Mouse (Mus musculus): Measurements from ENCODE around the gene Olfr539. TPM values are rescaled to one million over a fixed set of nuclear protein-coding genes. Genes with fewer than 3 reads are reported as not detected.

Olfr539 gene
- total and polyA plus RNA-seq, 3 experiments: not detected

Other genes with a start within 250 kb of the Olfr539 start
Only the 20 nearest of the 22 such genes appear.
- gene Olfr533, start 196.6 kb upstream of the Olfr539 start, total RNA-seq (2012; rRNA removed): not detected in 2 replicates
- gene Olfr533, start 196.6 kb upstream of the Olfr539 start, total RNA-seq (2014; rRNA removed): not detected in 2 replicates
- not detected in 2 replicates for gene Olfr533, start 196.6 kb upstream of the Olfr539 start, polyA plus RNA-seq (2012; ENCODE audit: insufficient read length, low read depth)
- gene Olfr535, start 175.7 kb upstream of the Olfr539 start, total RNA-seq (2012; rRNA removed): not detected in 2 replicates
- gene Olfr535, start 175.7 kb upstream of the Olfr539 start, total RNA-seq (2014; rRNA removed): not detected in 2 replicates
- not detected in 2 replicates for gene Olfr535, start 175.7 kb upstream of the Olfr539 start, polyA plus RNA-seq (2012; ENCODE audit: insufficient read length, low read depth)
- gene Olfr536, start 152.5 kb upstream of the Olfr539 start, total RNA-seq (2012; rRNA removed): not detected in 2 replicates
- not detected in 2 replicates for gene Olfr536, start 152.5 kb upstream of the Olfr539 start, total RNA-seq (2014; rRNA removed)
- gene Olfr536, start 152.5 kb upstream of the Olfr539 start, polyA plus RNA-seq (2012; ENCODE audit: insufficient read length, low read depth): not detected in 2 replicates
- gene Olfr538, start 92.0 kb upstream of the Olfr539 start, total RNA-seq (2012; rRNA removed): not detected in 2 replicates
- gene Olfr538, start 92.0 kb upstream of the Olfr539 start, total RNA-seq (2014; rRNA removed): not detected in 2 replicates
- not detected in 2 replicates for gene Olfr538, start 92.0 kb upstream of the Olfr539 start, polyA plus RNA-seq (2012; ENCODE audit: insufficient read length, low read depth)
- gene Olfr46, start 58.7 kb upstream of the Olfr539 start, total RNA-seq (2012; rRNA removed): not detected in 2 replicates
- not detected in 2 replicates for gene Olfr46, start 58.7 kb upstream of the Olfr539 start, total RNA-seq (2014; rRNA removed)
- not detected in 2 replicates for gene Olfr46, start 58.7 kb upstream of the Olfr539 start, polyA plus RNA-seq (2012; ENCODE audit: insufficient read length, low read depth)
- gene Olfr61, start 31.0 kb upstream of the Olfr539 start, total RNA-seq (2012; rRNA removed): not detected in 2 replicates
- not detected in 2 replicates for gene Olfr61, start 31.0 kb upstream of the Olfr539 start, total RNA-seq (2014; rRNA removed)
- not detected in 2 replicates for gene Olfr61, start 31.0 kb upstream of the Olfr539 start, polyA plus RNA-seq (2012; ENCODE audit: insufficient read length, low read depth)
- gene Olfr53, start 13.5 kb upstream of the Olfr539 start, total RNA-seq (2012; rRNA removed): not detected in 2 replicates
- not detected in 2 replicates for gene Olfr53, start 13.5 kb upstream of the Olfr539 start, total RNA-seq (2014; rRNA removed)
- not detected in 2 replicates for gene Olfr53, start 13.5 kb upstream of the Olfr539 start, polyA plus RNA-seq (2012; ENCODE audit: insufficient read length, low read depth)
- not detected in 2 replicates for gene Olfr45, start 22.0 kb downstream of the Olfr539 start, total RNA-seq (2012; rRNA removed)
- gene Olfr45, start 22.0 kb downstream of the Olfr539 start, total RNA-seq (2014; rRNA removed): not detected in 2 replicates
- not detected in 2 replicates for gene Olfr45, start 22.0 kb downstream of the Olfr539 start, polyA plus RNA-seq (2012; ENCODE audit: insufficient read length, low read depth)
- gene Olfr541, start 37.3 kb downstream of the Olfr539 start, total RNA-seq (2012; rRNA removed): not detected in 2 replicates
- not detected in 2 replicates for gene Olfr541, start 37.3 kb downstream of the Olfr539 start, total RNA-seq (2014; rRNA removed)
- not detected in 2 replicates for gene Olfr541, start 37.3 kb downstream of the Olfr539 start, polyA plus RNA-seq (2012; ENCODE audit: insufficient read length, low read depth)
- gene Cyp2e1, start 103.8 kb downstream of the Olfr539 start, total RNA-seq (2012; rRNA removed): not detected in 2 replicates
- gene Cyp2e1, start 103.8 kb downstream of the Olfr539 start, total RNA-seq (2014; rRNA removed): not detected in 2 replicates
- not detected in 2 replicates for gene Cyp2e1, start 103.8 kb downstream of the Olfr539 start, polyA plus RNA-seq (2012; ENCODE audit: insufficient read length, low read depth)
- gene Syce1, start 127.9 kb downstream of the Olfr539 start, total RNA-seq (2012; rRNA removed): not detected in 2 replicates
- gene Syce1, start 127.9 kb downstream of the Olfr539 start, total RNA-seq (2014; rRNA removed): not detected in 2 replicates
- gene Syce1, start 127.9 kb downstream of the Olfr539 start, polyA plus RNA-seq (2012; ENCODE audit: insufficient read length, low read depth): not detected in 2 replicates
- 0.29 and 0.34 TPM in 2 replicates for gene Zfp941, start 162.2 kb downstream of the Olfr539 start, total RNA-seq (2012; rRNA removed)
- not detected in 2 replicates for gene Zfp941, start 162.2 kb downstream of the Olfr539 start, total RNA-seq (2014; rRNA removed)
- not detected in 2 replicates for gene Zfp941, start 162.2 kb downstream of the Olfr539 start, polyA plus RNA-seq (2012; ENCODE audit: insufficient read length, low read depth)
- gene Urah, start 175.1 kb downstream of the Olfr539 start, total RNA-seq (2012; rRNA removed): not detected in 2 replicates
- not detected in 2 replicates for gene Urah, start 175.1 kb downstream of the Olfr539 start, total RNA-seq (2014; rRNA removed)
- gene Urah, start 175.1 kb downstream of the Olfr539 start, polyA plus RNA-seq (2012; ENCODE audit: insufficient read length, low read depth): not detected in 2 replicates
- gene Scgb1c1, start 185.6 kb downstream of the Olfr539 start, total RNA-seq (2012; rRNA removed): not detected in 2 replicates
- gene Scgb1c1, start 185.6 kb downstream of the Olfr539 start, total RNA-seq (2014; rRNA removed): not detected in 2 replicates
- gene Scgb1c1, start 185.6 kb downstream of the Olfr539 start, polyA plus RNA-seq (2012; ENCODE audit: insufficient read length, low read depth): not detected in 2 replicates
- gene Odf3, start 187.9 kb downstream of the Olfr539 start, total RNA-seq (2012; rRNA removed): not detected in 2 replicates
- not detected in 2 replicates for gene Odf3, start 187.9 kb downstream of the Olfr539 start, total RNA-seq (2014; rRNA removed)
- not detected in 2 replicates for gene Odf3, start 187.9 kb downstream of the Olfr539 start, polyA plus RNA-seq (2012; ENCODE audit: insufficient read length, low read depth)
- gene Gm45785, start 196.4 kb downstream of the Olfr539 start, total RNA-seq (2012; rRNA removed): not detected in 2 replicates
- gene Gm45785, start 196.4 kb downstream of the Olfr539 start, total RNA-seq (2014; rRNA removed): not detected in 2 replicates
- gene Gm45785, start 196.4 kb downstream of the Olfr539 start, polyA plus RNA-seq (2012; ENCODE audit: insufficient read length, low read depth): not detected in 2 replicates
- gene Ric8a, start 197.0 kb downstream of the Olfr539 start, total RNA-seq (2012; rRNA removed): 66.5 and 80.9 TPM in 2 replicates
- gene Ric8a, start 197.0 kb downstream of the Olfr539 start, total RNA-seq (2014; rRNA removed): 53.2 and 54.2 TPM in 2 replicates
- 56.4 and 61.9 TPM in 2 replicates for gene Ric8a, start 197.0 kb downstream of the Olfr539 start, polyA plus RNA-seq (2012; ENCODE audit: insufficient read length, low read depth)
- 13.8 and 16.7 TPM in 2 replicates for gene Bet1l, start 197.6 kb downstream of the Olfr539 start, total RNA-seq (2012; rRNA removed)
- 11.6 and 13.1 TPM in 2 replicates for gene Bet1l, start 197.6 kb downstream of the Olfr539 start, total RNA-seq (2014; rRNA removed)
- 24.3 and 25.1 TPM in 2 replicates for gene Bet1l, start 197.6 kb downstream of the Olfr539 start, polyA plus RNA-seq (2012; ENCODE audit: insufficient read length, low read depth)
- gene Psmd13, start 222.0 kb downstream of the Olfr539 start, total RNA-seq (2012; rRNA removed): 165 and 189 TPM in 2 replicates
- gene Psmd13, start 222.0 kb downstream of the Olfr539 start, total RNA-seq (2014; rRNA removed): 166 and 168 TPM in 2 replicates
- 185 and 245 TPM in 2 replicates for gene Psmd13, start 222.0 kb downstream of the Olfr539 start, polyA plus RNA-seq (2012; ENCODE audit: insufficient read length, low read depth)
- 17.8 and 23.7 TPM in 2 replicates for gene Sirt3, start 222.4 kb downstream of the Olfr539 start, total RNA-seq (2012; rRNA removed)
- gene Sirt3, start 222.4 kb downstream of the Olfr539 start, total RNA-seq (2014; rRNA removed): 14.9 and 16.6 TPM in 2 replicates
- gene Sirt3, start 222.4 kb downstream of the Olfr539 start, polyA plus RNA-seq (2012; ENCODE audit: insufficient read length, low read depth): 10.3 and 12.6 TPM in 2 replicates

Measured in CH12.LX (cell line).